Mouse (Mus musculus) heart, postnatal 10 days (tissue): ENCODE results near the gene Large1. TPM values are rescaled to one million over a fixed set of nuclear protein-coding genes. Genes with fewer than 3 reads are reported as not detected.
"Not testable (repeated sequence)": the region's sequence is repeated elsewhere in the genome, so short reads cannot be mapped to it uniquely, and the experiment has no call there.

Experiments
- DNase-seq, 2 experiments: peaks; one replicate each; pipeline ENCODE4 v3.0.0; 2021
- intact Hi-C: fragments of 180-260 bp; cut with DNase I; formaldehyde crosslinking; loops from one replicate; pipeline ENCODE4 v1.15.1; 2025
- total RNA-seq, 2 experiments: library from RNA; stranded (reverse); gene quantifications; 2 replicates each; pipeline ENCODE4 v1.2.3; 2021

The Large1 gene
- total RNA-seq: 10 to 100 TPM; 29.0 to 29.8 TPM

DNA sequence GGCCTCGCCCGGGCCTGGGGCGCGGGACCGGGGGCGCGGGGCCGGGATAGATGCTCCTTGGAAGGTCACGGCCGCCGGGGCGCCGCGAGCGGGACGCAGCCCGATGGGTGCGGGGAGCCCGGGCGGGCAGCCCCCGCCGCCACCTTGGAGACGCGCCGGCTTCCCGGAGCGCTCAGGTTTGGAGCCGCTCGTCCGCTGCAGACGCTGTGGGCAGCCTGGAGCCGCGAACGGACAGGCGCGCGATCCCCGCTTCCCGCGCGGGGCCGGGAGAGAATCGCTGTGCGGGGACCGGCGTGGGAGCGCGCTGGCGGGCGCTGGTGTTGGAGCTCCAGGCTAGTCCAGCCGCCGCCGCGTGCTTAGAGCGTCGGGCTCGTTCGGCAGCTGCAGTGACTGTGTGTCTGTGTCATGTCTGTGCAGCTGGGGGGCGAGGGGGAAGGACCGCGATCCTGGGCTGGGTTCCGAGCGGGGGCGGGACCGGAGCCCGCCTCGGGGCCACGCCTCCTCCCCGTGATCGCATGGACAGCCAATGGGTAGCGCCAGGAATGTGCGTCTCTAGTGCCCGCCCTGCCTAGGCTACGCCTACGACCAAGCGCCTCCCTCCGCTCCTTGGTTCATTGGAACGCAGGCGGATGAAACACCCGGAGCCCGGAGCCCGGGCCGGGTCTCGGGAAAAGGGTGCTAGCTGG, at the start of gene Large1:
TSS of gene Large1 (minus strand) at position 433 of the 686 bp plus-strand sequence.
- intact Hi-C loops: loop anchor here (5.0 to 10.0 kb wide), 3 partner anchors 346 to 1582 kb away; no protein-coding TSS in a partner anchor
- DNase-seq: peak; percentile 98 to 99

DNA sequence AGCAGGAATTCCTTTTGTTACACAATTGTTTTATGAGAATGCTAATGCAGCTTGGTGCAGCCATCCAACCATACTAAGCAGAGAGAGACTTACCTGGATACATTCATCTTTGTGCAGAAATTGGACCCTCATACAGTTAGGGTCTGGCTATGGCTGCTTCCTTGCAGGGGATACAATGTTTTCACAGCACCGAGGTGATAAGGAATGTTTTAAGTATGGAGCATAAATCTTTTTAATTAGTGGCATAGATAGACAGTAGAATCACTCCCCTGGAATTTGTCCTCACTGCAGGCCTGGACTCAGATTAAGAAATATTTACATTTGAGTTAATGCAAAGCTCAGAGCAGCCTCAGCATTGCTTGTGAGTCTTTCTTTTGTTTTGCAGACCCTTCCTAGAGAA, 47.0 kb upstream of the Large1 start:
- intact Hi-C loops: no loop called here
- DNase-seq: no peak

- intact Hi-C loops, DNase-seq: not testable (repeated sequence)
These were observed 19.7 kb upstream of the Large1 start for GRCm38 (mm10) chr8:73373001-73373400.

- intact Hi-C loops: loop anchor here (5.0 to 10.0 kb wide), 3 partner anchors 411 to 1579 kb away; no protein-coding TSS in a partner anchor
- peak; percentile 61 to 74 for DNase-seq
These were observed 2.6 kb upstream of the Large1 start for GRCm38 (mm10) chr8:73355979-73356378.

GRCm38 (mm10) chr8:73354201-73354881, 1.0 kb upstream of the Large1 start:
- intact Hi-C loops: loop anchor here (5.0 to 10.0 kb wide), 3 partner anchors 347 to 1580 kb away; no protein-coding TSS in a partner anchor
- peak; percentile 52 to 68 for DNase-seq

- intact Hi-C loops: loop anchor here (5.0 to 10.0 kb wide), 3 partner anchors 346 to 1581 kb away; no protein-coding TSS in a partner anchor
- DNase-seq: no peak
These were observed 447 bp upstream of the Large1 start for GRCm38 (mm10) chr8:73353794-73354179.

- peak; percentile 60 to 67 for DNase-seq
- intact Hi-C loops: loop anchor here (5.0 to 10.0 kb wide), 3 partner anchors 345 to 1582 kb away; no protein-coding TSS in a partner anchor
These were observed 836 bp downstream of the Large1 start for GRCm38 (mm10) chr8:73352301-73353107.

DNA sequence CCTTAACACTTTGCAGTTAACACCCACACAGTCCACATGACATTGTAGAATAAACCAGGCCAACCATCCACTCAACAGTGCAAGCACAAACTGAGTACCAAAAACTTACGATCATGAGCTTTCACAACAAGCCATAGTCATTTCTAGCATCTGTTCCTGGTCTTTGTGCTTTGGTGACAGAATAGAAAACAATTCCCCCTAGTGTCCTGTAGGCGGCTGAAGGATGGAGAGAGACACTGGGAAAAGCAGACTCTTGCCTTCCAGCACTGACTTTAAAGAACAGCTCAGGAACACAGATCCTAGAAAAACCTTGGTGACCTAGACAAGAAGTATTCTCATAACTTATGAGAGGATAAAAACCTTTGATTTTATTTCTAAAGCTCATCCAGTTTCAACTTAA, 3.0 kb downstream of the Large1 start:
- intact Hi-C loops: loop anchor here (2.0 to 10.0 kb wide), 4 partner anchors 118 to 1584 kb away; no protein-coding TSS in a partner anchor
- peak; percentile 30 to 32 for DNase-seq

DNA sequence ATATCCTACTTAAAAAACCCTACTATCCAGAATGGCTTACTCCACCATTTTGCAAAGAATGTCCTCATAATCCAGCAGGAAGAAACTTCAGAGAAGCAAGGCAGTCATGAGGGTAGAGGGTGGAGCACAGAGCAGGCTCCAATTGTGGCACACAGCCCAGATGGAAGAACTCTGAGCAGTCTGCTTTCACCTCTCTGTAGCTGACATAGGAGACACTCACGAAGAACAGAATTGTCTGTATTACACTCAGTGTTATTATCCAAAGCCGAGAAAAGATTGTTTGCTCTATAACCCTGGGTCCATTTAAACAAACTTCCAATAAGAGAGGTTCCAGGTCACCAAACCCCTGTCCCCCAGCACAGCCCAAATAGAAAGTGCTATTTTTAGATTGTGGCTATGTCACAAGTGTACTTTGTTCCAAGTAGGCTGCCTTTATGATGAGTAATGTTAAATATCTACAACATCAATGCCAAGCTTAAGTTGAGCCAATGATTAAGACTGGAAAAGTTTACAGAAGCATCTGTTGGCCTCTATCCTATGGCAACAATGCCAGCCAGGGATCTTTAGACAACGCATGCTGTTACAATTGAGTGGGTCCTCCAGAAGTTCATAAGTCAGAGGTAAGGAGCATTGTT, 10.5 kb downstream of the Large1 start:
- intact Hi-C loops: no loop called here
- peak; percentile 69 to 71 for DNase-seq

- intact Hi-C loops: no loop called here
- DNase-seq: no peak
These were observed 16.5 kb downstream of the Large1 start for GRCm38 (mm10) chr8:73336845-73337244.

- no peak for DNase-seq
- intact Hi-C loops: no loop called here
These were observed 24.2 kb downstream of the Large1 start for GRCm38 (mm10) chr8:73329131-73329530.

- DNase-seq: no peak
- intact Hi-C loops: no loop called here
These were observed 25.3 kb downstream of the Large1 start for GRCm38 (mm10) chr8:73328056-73328455.

GRCm38 (mm10) chr8:73324667-73325066, 28.7 kb downstream of the Large1 start:
- intact Hi-C loops: no loop called here
- DNase-seq: no peak

DNA sequence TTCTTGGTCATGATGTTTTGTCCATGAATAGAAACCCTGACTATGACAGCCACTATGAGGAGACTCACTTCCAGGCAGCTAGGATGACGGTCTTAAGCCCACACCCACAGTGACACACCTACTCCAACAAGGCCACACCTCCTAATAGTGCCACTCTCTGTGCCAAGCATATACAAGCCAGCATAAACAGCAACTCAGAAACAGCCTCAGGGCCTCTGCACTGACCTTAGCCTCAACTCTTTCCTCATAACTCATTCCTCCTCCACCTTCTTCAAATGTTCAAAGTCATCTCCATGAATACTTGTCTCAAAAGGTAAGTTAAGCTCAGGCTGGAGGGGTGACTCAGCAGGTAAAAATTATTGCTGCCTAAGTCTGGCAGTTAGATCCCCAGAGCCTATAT, 29.7 kb downstream of the Large1 start:
- intact Hi-C loops: no loop called here
- DNase-seq: no peak

- not testable (repeated sequence) for DNase-seq
These were observed 33.8 kb downstream of the Large1 start for GRCm38 (mm10) chr8:73319500-73319899.

GRCm38 (mm10) chr8:73313911-73314310, 39.4 kb downstream of the Large1 start:
- no peak for DNase-seq
- intact Hi-C loops: no loop called here

More at GRCm38 (mm10) chr8:73319500-73319899, 33.8 kb downstream of the Large1 start:
- intact Hi-C loops: not testable (repeated sequence)

DNA sequence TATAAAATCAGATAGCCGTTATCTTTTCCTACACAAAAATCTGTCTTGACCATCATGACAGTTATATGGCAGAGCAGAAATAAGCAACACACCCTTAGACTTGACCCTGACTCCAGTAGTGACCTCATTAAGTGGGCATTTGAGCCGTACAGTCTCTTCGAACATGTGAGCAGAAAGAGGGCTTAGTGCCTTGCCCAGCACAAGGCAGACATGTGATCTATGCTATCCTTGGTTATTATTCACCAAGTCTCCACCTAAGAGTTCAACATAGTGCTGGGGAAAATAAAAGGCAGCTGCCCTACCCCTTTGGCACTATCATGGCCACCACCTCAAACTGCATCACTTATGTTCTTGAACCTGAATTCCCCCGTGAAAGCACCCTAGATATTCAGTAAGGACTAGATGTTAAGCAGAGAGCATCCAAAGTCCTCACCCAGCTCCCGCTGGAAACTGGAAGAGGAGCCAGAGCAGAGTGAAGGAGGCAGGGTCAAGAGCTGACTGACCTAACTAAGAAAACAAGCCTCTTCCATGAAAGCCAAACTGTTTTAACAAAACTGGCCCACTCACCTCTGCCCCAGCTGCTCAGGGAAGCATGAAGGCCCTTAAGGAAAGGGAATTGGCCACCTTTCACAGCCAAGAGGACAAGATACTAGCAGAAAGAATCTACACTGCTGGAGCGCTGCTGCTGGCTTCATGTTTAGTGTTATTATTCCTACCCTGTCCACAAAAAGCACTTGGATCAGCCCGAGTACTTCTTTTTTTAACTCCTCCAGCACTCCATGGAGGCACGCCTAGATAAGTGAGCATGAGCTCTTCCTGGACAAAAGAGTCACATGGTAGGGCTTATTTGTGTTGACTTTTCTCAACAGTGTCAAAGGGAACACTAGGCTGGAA, 40.4 kb downstream of the Large1 start:
- DNase-seq: peak; percentile 43 to 50
- intact Hi-C loops: no loop called here

DNA sequence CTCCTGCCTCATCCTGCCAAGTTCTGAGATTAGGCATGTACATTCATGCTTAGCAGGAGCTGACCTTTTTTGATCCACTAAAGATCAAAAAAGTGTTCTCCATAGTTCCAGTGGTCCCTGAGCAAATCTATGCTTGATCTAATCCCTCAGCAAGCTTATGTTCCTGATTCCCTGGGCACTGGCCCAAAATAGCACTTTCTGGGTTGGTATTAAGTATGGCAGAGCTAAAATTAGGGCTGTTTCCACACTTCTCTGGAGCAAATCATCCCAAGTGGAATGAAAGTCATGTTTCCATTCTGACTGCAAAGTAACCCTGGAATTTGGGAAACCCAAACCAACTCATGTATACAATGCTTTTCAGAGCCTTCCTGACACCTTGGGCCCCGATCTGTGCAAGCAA, 42.9 kb downstream of the Large1 start:
- DNase-seq: no peak
- intact Hi-C loops: no loop called here

GRCm38 (mm10) chr8:73310036-73310435, 43.3 kb downstream of the Large1 start:
- DNase-seq: no peak
- intact Hi-C loops: no loop called here
